Mouse (Mus musculus) kidney, postnatal 25 days (tissue): ENCODE data around the gene Hpse2.

Source experiments
- DNase-seq, 2 experiments: peaks; one replicate each; pipeline ENCODE4 v3.0.0; 2021; ENCODE audit warnings: mixed read lengths in 2 of 2

Gene Hpse2

GRCm38 (mm10) chr19:42948114-42948636 lies 440.0 kb downstream of the Hpse2 start:
- no peak for DNase-seq

- no peak for DNase-seq
Measured at GRCm38 (mm10) chr19:42937544-42937943, 450.6 kb downstream of the Hpse2 start.

- DNase-seq = no peak
Measured at GRCm38 (mm10) chr19:42936661-42937193, 451.4 kb downstream of the Hpse2 start.

GRCm38 (mm10) chr19:42929702-42930101 lies 458.5 kb downstream of the Hpse2 start:
- DNase-seq = no peak

GRCm38 (mm10) chr19:42928271-42928670 lies 459.9 kb downstream of the Hpse2 start:
- no peak for DNase-seq

GRCm38 (mm10) chr19:42922610-42923009 lies 465.5 kb downstream of the Hpse2 start:
- peak; percentile 18 to 44 for DNase-seq

GRCm38 (mm10) chr19:42913703-42914102 lies 474.5 kb downstream of the Hpse2 start:
- no peak for DNase-seq

GRCm38 (mm10) chr19:42909719-42910118 lies 478.4 kb downstream of the Hpse2 start:
- no peak for DNase-seq

GRCm38 (mm10) chr19:42908553-42908952 lies 479.6 kb downstream of the Hpse2 start:
- DNase-seq = no peak

GRCm38 (mm10) chr19:42906328-42906727 lies 481.8 kb downstream of the Hpse2 start:
- DNase-seq = no peak

- no peak for DNase-seq
Measured at GRCm38 (mm10) chr19:42904726-42905125, 483.4 kb downstream of the Hpse2 start.

GRCm38 (mm10) chr19:42904240-42904639 lies 483.9 kb downstream of the Hpse2 start:
- no peak for DNase-seq

- DNase-seq = no peak
Measured at GRCm38 (mm10) chr19:42903840-42904239, 484.3 kb downstream of the Hpse2 start.

- no peak for DNase-seq
Measured at GRCm38 (mm10) chr19:42902410-42903021, 485.6 kb downstream of the Hpse2 start.

- DNase-seq = no peak
Measured at GRCm38 (mm10) chr19:42891599-42891998, 496.6 kb downstream of the Hpse2 start.

GRCm38 (mm10) chr19:42877653-42878052 lies 510.5 kb downstream of the Hpse2 start:
- DNase-seq = no peak

- no peak for DNase-seq
Measured at GRCm38 (mm10) chr19:42876563-42876962, 511.6 kb downstream of the Hpse2 start.

- DNase-seq = no peak
Measured at GRCm38 (mm10) chr19:42869663-42870530, 518.3 kb downstream of the Hpse2 start.

GRCm38 (mm10) chr19:42868958-42869662 lies 519.0 kb downstream of the Hpse2 start:
- no peak for DNase-seq

- DNase-seq = no peak
Measured at GRCm38 (mm10) chr19:42863013-42863412, 525.1 kb downstream of the Hpse2 start.

GRCm38 (mm10) chr19:42857096-42857495 lies 531.1 kb downstream of the Hpse2 start:
- DNase-seq = no peak

- no peak for DNase-seq
Measured at GRCm38 (mm10) chr19:42855649-42856048, 532.5 kb downstream of the Hpse2 start.

GRCm38 (mm10) chr19:42850444-42850843 lies 537.7 kb downstream of the Hpse2 start:
- no peak for DNase-seq
